Mouse (Mus musculus): ENCODE results near the gene Hes3. TPM values are rescaled to one million over a fixed set of nuclear protein-coding genes. Genes with fewer than 3 reads are reported as not detected.

Hes3 gene
- polyA plus RNA-seq, 1 experiment from 2014 or later: not detected

Other genes starting within 250 kb of the Hes3 start
- 23.3 and 24.1 TPM in 2 replicates for gene Plekhg5, start 219.2 kb downstream of the Hes3 start, polyA plus RNA-seq (2015; fragmentation: Nextera tagmentation; extraction: Ambion mirVana)
- 1.6 and 2.4 TPM in 2 replicates for gene Tnfrsf25, start 175.7 kb downstream of the Hes3 start, polyA plus RNA-seq (2015; fragmentation: Nextera tagmentation; extraction: Ambion mirVana)
- 6.6 and 10.1 TPM in 2 replicates for gene Espn, start 139.3 kb downstream of the Hes3 start, polyA plus RNA-seq (2015; fragmentation: Nextera tagmentation; extraction: Ambion mirVana)
- 0.54 and 0.87 TPM in 2 replicates for gene Hes2, start 132.8 kb downstream of the Hes3 start, polyA plus RNA-seq (2015; fragmentation: Nextera tagmentation; extraction: Ambion mirVana)
- 66.5 and 69.0 TPM in 2 replicates for gene Acot7, start 113.5 kb downstream of the Hes3 start, polyA plus RNA-seq (2015; fragmentation: Nextera tagmentation; extraction: Ambion mirVana)
- gene Gpr153, start 17.4 kb downstream of the Hes3 start, polyA plus RNA-seq (2015; fragmentation: Nextera tagmentation; extraction: Ambion mirVana): 8.3 and 8.5 TPM in 2 replicates
- gene Icmt, start 5.6 kb upstream of the Hes3 start, polyA plus RNA-seq (2015; fragmentation: Nextera tagmentation; extraction: Ambion mirVana): 21.7 and 24.0 TPM in 2 replicates
- gene Rnf207, start 27.3 kb upstream of the Hes3 start, polyA plus RNA-seq (2015; fragmentation: Nextera tagmentation; extraction: Ambion mirVana): 2.5 and 2.7 TPM in 2 replicates
- gene Rpl22, start 34.1 kb upstream of the Hes3 start, polyA plus RNA-seq (2015; fragmentation: Nextera tagmentation; extraction: Ambion mirVana): 361 and 378 TPM in 2 replicates
- 0.28 and 0.38 TPM in 2 replicates for gene Chd5, start 47.0 kb upstream of the Hes3 start, polyA plus RNA-seq (2015; fragmentation: Nextera tagmentation; extraction: Ambion mirVana)
- gene Nphp4, start 185.0 kb upstream of the Hes3 start, polyA plus RNA-seq (2015; fragmentation: Nextera tagmentation; extraction: Ambion mirVana): 3.8 and 4.0 TPM in 2 replicates
- gene Kcnab2, start 186.2 kb upstream of the Hes3 start, polyA plus RNA-seq (2015; fragmentation: Nextera tagmentation; extraction: Ambion mirVana): 6.5 and 8.4 TPM in 2 replicates